Mouse (Mus musculus): ENCODE results near the gene E130208F15Rik. TPM values are rescaled to one million over a fixed set of nuclear protein-coding genes. Genes with fewer than 3 reads are reported as not detected.
A peak's percentile ranks its signal among the peaks of the same experiment; 100 is the strongest.

Gene E130208F15Rik
- polyA plus RNA-seq, 1 experiment: 0.28 TPM

DNA sequence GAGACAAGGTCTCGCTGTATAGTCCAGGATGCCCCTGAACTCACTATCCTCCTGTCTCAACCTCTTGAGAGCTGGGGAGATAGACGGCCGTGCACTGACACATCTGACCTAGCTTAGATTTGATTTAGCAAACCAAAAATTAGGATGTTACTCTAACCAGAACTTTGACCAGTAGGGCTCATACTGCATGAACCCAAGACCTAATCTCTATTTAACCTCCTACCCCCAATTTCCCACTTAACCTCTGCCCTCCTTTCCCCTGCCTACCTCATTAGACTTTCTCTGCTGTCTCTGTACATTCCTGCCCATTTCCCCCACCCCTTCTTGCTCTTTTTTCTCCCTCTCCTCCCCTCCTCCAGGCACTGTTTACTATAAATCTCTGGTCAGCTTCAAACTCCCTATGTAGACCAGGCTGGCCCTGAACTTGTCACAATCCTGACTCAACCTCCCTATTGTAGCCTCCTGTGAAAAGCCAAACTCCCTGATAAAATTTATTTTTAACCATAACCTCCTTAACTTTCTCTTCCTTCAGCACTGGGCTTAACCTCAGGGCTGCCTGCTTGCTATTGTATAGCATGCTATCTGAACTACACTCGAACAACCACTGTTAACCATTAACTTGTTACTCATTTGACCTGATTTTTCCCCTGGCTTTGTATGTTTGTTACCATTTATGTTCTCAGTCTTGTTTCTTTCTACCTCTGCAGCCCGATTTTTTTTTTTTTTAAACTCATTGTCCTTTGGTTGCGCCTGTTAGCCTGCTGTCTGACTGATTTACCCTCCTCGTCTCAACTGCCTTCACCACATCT, 37.0 kb downstream of the E130208F15Rik start:
- TF ChIP-seq POLR2A (IDR thresholded peaks at IDR 0.05; ENCODE audit: control insufficient read depth, low read depth, low read length) (no peak), CTCF (IDR thresholded peaks at IDR 0.05; ENCODE audit: control insufficient read depth, insufficient read depth, insufficient replicate concordance, low read depth, low read length) (no peak)
- no peak overlapping the region for H3K27ac ChIP-seq (ENCODE audit: control insufficient read depth, insufficient read depth, low read depth, low read length)
- peaks cover 18% of the 10 kb centered on the region for H3K4me1 ChIP-seq (ENCODE audit: control insufficient read depth, insufficient read depth, low read length)
- H3K4me3 ChIP-seq (ENCODE audit: control insufficient read depth, low read depth, low read length): no peak overlapping the region
- peaks cover 2% of the 10 kb centered on the region for H3K27me3 ChIP-seq (ENCODE audit: control insufficient read depth, insufficient read depth, low read length)
- H3K36me3 ChIP-seq (ENCODE audit: control insufficient read depth, insufficient read depth, low read length): no peaks in the 10 kb centered on the region

DNA sequence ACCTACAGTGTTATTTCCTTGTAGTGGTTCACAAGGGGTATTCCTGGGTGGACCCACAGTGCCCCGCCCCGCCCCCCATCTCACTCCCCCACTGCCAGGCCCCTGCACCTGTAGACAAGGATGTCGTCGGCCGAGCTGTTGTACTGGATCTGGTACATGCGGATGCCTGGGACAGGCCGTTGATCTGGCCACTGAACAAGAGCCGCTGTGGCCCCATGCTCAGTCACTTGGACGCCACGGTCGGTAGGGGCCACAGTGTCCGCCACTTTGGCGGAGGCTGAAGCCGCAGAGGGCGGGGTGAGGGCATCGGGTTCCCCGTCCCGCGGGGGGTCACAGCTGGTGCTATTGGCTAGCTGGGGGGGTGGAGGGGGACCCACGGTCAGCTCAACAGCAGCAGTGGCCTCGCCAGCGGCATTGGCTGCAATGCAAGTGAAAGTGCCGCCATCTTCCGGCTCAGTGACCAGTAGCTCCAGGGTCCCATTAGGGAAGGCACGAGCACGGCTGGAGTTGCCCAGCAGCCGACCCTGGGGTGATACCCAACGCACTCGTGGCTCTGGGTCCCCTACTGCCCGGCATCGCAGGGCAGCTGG, 37.8 kb downstream of the E130208F15Rik start:
- TF ChIP-seq CTCF (IDR thresholded peaks at IDR 0.05; ENCODE audit: control insufficient read depth, insufficient read depth, insufficient replicate concordance, low read depth, low read length) (no peak), POLR2A (IDR thresholded peaks at IDR 0.05; ENCODE audit: control insufficient read depth, low read depth, low read length) (no peak)
- peaks cover 18% of the 10 kb centered on the region for H3K4me1 ChIP-seq (ENCODE audit: control insufficient read depth, insufficient read depth, low read length)
- H3K4me3 ChIP-seq (ENCODE audit: control insufficient read depth, low read depth, low read length): no peak overlapping the region
- H3K27me3 ChIP-seq (ENCODE audit: control insufficient read depth, insufficient read depth, low read length): peaks cover 2% of the 10 kb centered on the region
- no peaks in the 10 kb centered on the region for H3K36me3 ChIP-seq (ENCODE audit: control insufficient read depth, insufficient read depth, low read length)
- H3K27ac ChIP-seq (ENCODE audit: control insufficient read depth, insufficient read depth, low read depth, low read length): no peak overlapping the region

DNA sequence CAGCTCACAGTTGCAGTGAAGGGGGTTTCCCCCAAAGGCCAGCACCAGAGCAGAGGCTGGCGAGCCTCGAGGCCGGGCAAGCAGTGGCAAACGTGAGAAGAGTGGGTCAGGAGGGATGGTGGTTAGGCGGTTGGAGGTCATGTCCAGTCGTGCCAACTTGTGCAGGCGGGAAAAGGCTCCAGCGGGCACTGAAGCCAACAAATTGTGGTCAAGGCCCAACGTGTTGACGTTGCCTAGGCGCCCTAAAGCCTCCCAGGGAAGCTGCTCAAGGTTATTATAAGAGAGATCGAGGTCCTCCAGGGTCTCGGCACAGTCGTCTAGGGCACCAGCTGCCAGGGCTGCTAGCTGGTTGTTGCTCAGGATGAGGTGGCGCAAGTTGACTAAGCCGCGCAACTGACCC, 38.5 kb downstream of the E130208F15Rik start:
- H3K36me3 ChIP-seq (ENCODE audit: control insufficient read depth, insufficient read depth, low read length): no peaks in the 10 kb centered on the region
- H3K27ac ChIP-seq (ENCODE audit: control insufficient read depth, insufficient read depth, low read depth, low read length): no peak overlapping the region
- H3K4me1 ChIP-seq (ENCODE audit: control insufficient read depth, insufficient read depth, low read length): peaks cover 18% of the 10 kb centered on the region
- TF ChIP-seq CTCF (IDR thresholded peaks at IDR 0.05; ENCODE audit: control insufficient read depth, insufficient read depth, insufficient replicate concordance, low read depth, low read length) (no peak), POLR2A (IDR thresholded peaks at IDR 0.05; ENCODE audit: control insufficient read depth, low read depth, low read length) (no peak)
- H3K27me3 ChIP-seq (ENCODE audit: control insufficient read depth, insufficient read depth, low read length): peaks cover 2% of the 10 kb centered on the region
- H3K4me3 ChIP-seq (ENCODE audit: control insufficient read depth, low read depth, low read length): no peak overlapping the region

DNA sequence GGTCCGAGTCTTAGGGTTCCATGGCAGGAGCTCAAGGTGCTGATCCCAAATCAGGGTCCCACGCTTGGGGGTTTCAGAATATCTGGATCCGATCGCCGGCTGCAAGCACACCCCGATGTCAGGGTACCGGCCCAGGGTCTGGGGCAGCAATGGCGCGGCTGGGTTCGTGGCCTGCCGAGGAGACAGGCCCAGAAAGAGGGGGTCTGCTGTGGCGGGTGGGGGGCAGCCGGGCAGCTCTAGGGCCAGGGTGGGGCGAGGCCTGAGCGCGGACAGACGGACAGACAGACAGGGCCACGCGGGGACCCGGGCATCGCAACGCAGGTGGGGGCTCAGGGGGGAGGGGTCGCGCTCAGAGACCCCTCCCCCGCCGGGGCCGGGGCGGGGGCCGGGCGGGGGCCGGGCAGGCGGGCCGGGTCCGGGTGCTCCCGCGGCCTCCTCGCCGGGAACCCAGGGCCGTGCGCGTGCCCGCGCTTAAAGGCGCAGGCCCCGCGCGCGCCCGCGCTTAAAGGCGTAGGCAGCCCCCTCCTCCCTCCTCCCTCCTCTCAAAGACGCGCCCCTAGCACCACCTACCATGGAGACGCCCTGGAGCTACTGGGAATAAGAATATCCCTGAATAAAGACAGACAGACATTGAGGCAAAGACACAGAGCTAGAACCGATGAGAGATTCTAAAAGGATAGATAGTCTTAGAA, 41.3 kb downstream of the E130208F15Rik start, which contains the start of gene Lrfn3:
Gene Lrfn3 (minus strand): TSS at position 121 of the 692 bp plus-strand sequence.
- Histone ChIP-seq H3K36me3 (ENCODE audit: control insufficient read depth, insufficient read depth, low read length) (no peaks in the 10 kb centered on the region), H3K4me1 (ENCODE audit: control insufficient read depth, insufficient read depth, low read length) (peaks cover 15% of the 10 kb centered on the region), H3K4me3 (ENCODE audit: control insufficient read depth, low read depth, low read length) (peak within 1 kb of the TSS; percentile 37), H3K27me3 (ENCODE audit: control insufficient read depth, insufficient read depth, low read length) (peaks cover 2% of the 10 kb centered on the region), H3K27ac (ENCODE audit: control insufficient read depth, insufficient read depth, low read depth, low read length) (no peak within 1 kb of the TSS)
- TF ChIP-seq CTCF (IDR thresholded peaks at IDR 0.05; ENCODE audit: control insufficient read depth, insufficient read depth, insufficient replicate concordance, low read depth, low read length) (no peak), POLR2A (IDR thresholded peaks at IDR 0.05; ENCODE audit: control insufficient read depth, low read depth, low read length) (no peak)

DNA sequence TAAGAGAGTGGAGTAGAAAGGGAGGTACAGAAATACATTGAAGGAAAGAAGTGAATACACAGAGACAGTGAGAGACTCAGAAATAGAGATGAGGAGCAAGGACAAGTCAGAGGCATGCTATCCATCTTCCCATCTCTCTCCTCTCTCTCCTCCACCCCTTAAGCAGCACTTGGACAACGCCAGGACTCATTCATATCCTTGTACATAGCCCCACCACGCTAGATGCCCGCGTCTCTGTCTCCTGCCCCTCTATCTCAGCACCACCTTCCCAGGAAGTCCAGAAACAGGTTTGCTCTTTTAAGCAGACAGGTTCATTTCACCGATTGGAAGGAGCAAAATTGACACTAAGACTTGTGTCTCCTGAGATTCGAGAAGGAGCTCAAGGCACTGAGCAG, 41.8 kb downstream of the E130208F15Rik start:
- no peak overlapping the region for H3K4me3 ChIP-seq (ENCODE audit: control insufficient read depth, low read depth, low read length)
- H3K27me3 ChIP-seq (ENCODE audit: control insufficient read depth, insufficient read depth, low read length): peaks cover 2% of the 10 kb centered on the region
- no peaks in the 10 kb centered on the region for H3K36me3 ChIP-seq (ENCODE audit: control insufficient read depth, insufficient read depth, low read length)
- no peak overlapping the region for H3K27ac ChIP-seq (ENCODE audit: control insufficient read depth, insufficient read depth, low read depth, low read length)
- TF ChIP-seq CTCF (IDR thresholded peaks at IDR 0.05; ENCODE audit: control insufficient read depth, insufficient read depth, insufficient replicate concordance, low read depth, low read length) (no peak), POLR2A (IDR thresholded peaks at IDR 0.05; ENCODE audit: control insufficient read depth, low read depth, low read length) (no peak)
- peaks cover 15% of the 10 kb centered on the region for H3K4me1 ChIP-seq (ENCODE audit: control insufficient read depth, insufficient read depth, low read length)

- no peak overlapping the region for H3K27ac ChIP-seq (ENCODE audit: control insufficient read depth, insufficient read depth, low read depth, low read length)
- peaks cover 4% of the 10 kb centered on the region; the same call in 1 of the 2 replicates for H3K4me1 ChIP-seq (ENCODE audit: control insufficient read depth, insufficient read depth, low read length)
- no peaks in the 10 kb centered on the region; the same call in none of the 2 replicates for H3K27me3 ChIP-seq (ENCODE audit: control insufficient read depth, insufficient read depth, low read length)
- H3K4me3 ChIP-seq (ENCODE audit: control insufficient read depth, low read depth, low read length): no peak overlapping the region
- TF ChIP-seq CTCF (IDR thresholded peaks at IDR 0.05; ENCODE audit: control insufficient read depth, insufficient read depth, insufficient replicate concordance, low read depth, low read length): no peak
- TF ChIP-seq POLR2A (IDR thresholded peaks at IDR 0.05; ENCODE audit: control insufficient read depth, low read depth, low read length): no peak
- no peaks in the 10 kb centered on the region for H3K36me3 ChIP-seq (ENCODE audit: control insufficient read depth, insufficient read depth, low read length)
These were observed 45.9 kb downstream of the E130208F15Rik start for GRCm38 (mm10) chr7:30367466-30367865.

Other genes starting within 250 kb of the E130208F15Rik start
- 0.65 and 0.67 TPM in 2 replicates for gene Zfp82, start 248.8 kb upstream of the E130208F15Rik start, polyA plus RNA-seq (2012; rRNA removed)
- not detected in 2 replicates for gene Gm26920, start 231.3 kb upstream of the E130208F15Rik start, polyA plus RNA-seq (2012; rRNA removed)
- 0.43 and 0.76 TPM in 2 replicates for gene Zfp566, start 231.2 kb upstream of the E130208F15Rik start, polyA plus RNA-seq (2012; rRNA removed)
- 5.7 and 8.9 TPM in 2 replicates for gene Zfp260, start 227.0 kb upstream of the E130208F15Rik start, polyA plus RNA-seq (2012; rRNA removed)
- 3.7 and 4.9 TPM in 2 replicates for gene Zfp382, start 199.8 kb upstream of the E130208F15Rik start, polyA plus RNA-seq (2012; rRNA removed)
- gene Zfp146, start 152.0 kb upstream of the E130208F15Rik start, polyA plus RNA-seq (2012; rRNA removed): 5.8 and 6.4 TPM in 2 replicates
- 4.0 and 5.2 TPM in 2 replicates for gene Cox7a1, start 137.6 kb upstream of the E130208F15Rik start, polyA plus RNA-seq (2012; rRNA removed)
- 562 and 592 TPM in 2 replicates for gene Capns1, start 122.9 kb upstream of the E130208F15Rik start, polyA plus RNA-seq (2012; rRNA removed)
- 242 and 257 TPM in 2 replicates for gene Polr2i, start 89.8 kb upstream of the E130208F15Rik start, polyA plus RNA-seq (2012; rRNA removed)
- 65.7 and 66.2 TPM in 2 replicates for gene Tbcb, start 89.5 kb upstream of the E130208F15Rik start, polyA plus RNA-seq (2012; rRNA removed)
- 0.63 and 0.89 TPM in 2 replicates for gene Ovol3, start 86.0 kb upstream of the E130208F15Rik start, polyA plus RNA-seq (2012; rRNA removed)
- 1.8 and 2.3 TPM in 2 replicates for gene Thap8, start 41.6 kb upstream of the E130208F15Rik start, polyA plus RNA-seq (2012; rRNA removed)
- 713 and 754 TPM in 2 replicates for gene Wdr62, start 41.3 kb upstream of the E130208F15Rik start, polyA plus RNA-seq (2012; rRNA removed)
- 4.8 and 6.6 TPM in 2 replicates for gene Clip3, start 30.0 kb upstream of the E130208F15Rik start, polyA plus RNA-seq (2012; rRNA removed)
- gene Alkbh6, start 13.0 kb upstream of the E130208F15Rik start, polyA plus RNA-seq (2012; rRNA removed): 36.5 and 38.0 TPM in 2 replicates
- gene Syne4, start 6.9 kb upstream of the E130208F15Rik start, polyA plus RNA-seq (2012; rRNA removed): 7.4 and 9.6 TPM in 2 replicates
- gene Sdhaf1, start 2.2 kb downstream of the E130208F15Rik start, polyA plus RNA-seq (2012; rRNA removed): 6.1 and 6.5 TPM in 2 replicates
- gene Lrfn3, start 41.0 kb downstream of the E130208F15Rik start, polyA plus RNA-seq (2012; rRNA removed): 0.27 and 0.35 TPM in 2 replicates
- 7.0 and 9.1 TPM in 2 replicates for gene Tyrobp, start 92.0 kb downstream of the E130208F15Rik start, polyA plus RNA-seq (2012; rRNA removed)
- 0.93 TPM in 1 of 2 replicates, not detected in the other for gene Hcst, start 98.1 kb downstream of the E130208F15Rik start, polyA plus RNA-seq (2012; rRNA removed)
- 0.36 and 0.52 TPM in 2 replicates for gene Nfkbid, start 100.0 kb downstream of the E130208F15Rik start, polyA plus RNA-seq (2012; rRNA removed)
- gene Aplp1, start 123.8 kb downstream of the E130208F15Rik start, polyA plus RNA-seq (2012; rRNA removed): 15.1 and 15.6 TPM in 2 replicates
- gene Kirrel2, start 135.9 kb downstream of the E130208F15Rik start, polyA plus RNA-seq (2012; rRNA removed): 0.31 TPM in 1 of 2 replicates, not detected in the other
- 0.07 and 0.12 TPM in 2 replicates for gene Nphs1, start 136.6 kb downstream of the E130208F15Rik start, polyA plus RNA-seq (2012; rRNA removed)
- 0.10 TPM in 1 of 2 replicates, not detected in the other for gene Prodh2, start 171.9 kb downstream of the E130208F15Rik start, polyA plus RNA-seq (2012; rRNA removed)
- gene Arhgap33, start 213.3 kb downstream of the E130208F15Rik start, polyA plus RNA-seq (2012; rRNA removed): 136 TPM in 2 replicates
- 74.3 and 82.9 TPM in 2 replicates for gene Hspb6, start 230.4 kb downstream of the E130208F15Rik start, polyA plus RNA-seq (2012; rRNA removed)
- 33.9 and 37.5 TPM in 2 replicates for gene Proser3, start 230.6 kb downstream of the E130208F15Rik start, polyA plus RNA-seq (2012; rRNA removed)
- 39.9 and 47.0 TPM in 2 replicates for gene Lin37, start 238.1 kb downstream of the E130208F15Rik start, polyA plus RNA-seq (2012; rRNA removed)
- gene U2af1l4, start 241.6 kb downstream of the E130208F15Rik start, polyA plus RNA-seq (2012; rRNA removed): 51.9 and 52.2 TPM in 2 replicates
- gene Gm49396, start 241.6 kb downstream of the E130208F15Rik start, polyA plus RNA-seq (2012; rRNA removed): 0.58 and 0.80 TPM in 2 replicates
- gene Psenen, start 241.9 kb downstream of the E130208F15Rik start, polyA plus RNA-seq (2012; rRNA removed): 147 and 167 TPM in 2 replicates
- gene Igflr1, start 243.7 kb downstream of the E130208F15Rik start, polyA plus RNA-seq (2012; rRNA removed): 0.80 and 1.0 TPM in 2 replicates